Mouse (Mus musculus) forebrain, postnatal 0 days (tissue): ENCODE measurements around the gene Tmem98. TPM values are rescaled to one million over a fixed set of nuclear protein-coding genes. Genes with fewer than 3 reads are reported as not detected.

Experiments used
- ATAC-seq: fragments of 200-750 bp; cut with Nextera tagmentation; 2 replicates; pipeline ENCODE4 v1.8.0; 2017; ENCODE audit warnings: mild to moderate bottlenecking, moderate library complexity
- DNase-seq: peaks from one replicate; pipeline ENCODE4 v3.0.0-alpha.2; 2015
- H3K27ac ChIP-seq: fragments of 300-500 bp; sonication (generic); 2 replicates; pipeline ENCODE4 v1.5.1; 2014; ENCODE audit warnings: low read depth, mild to moderate bottlenecking, antibody characterized with exemption, low read length, moderate library complexity, mixed read lengths
- H3K27me3 ChIP-seq: fragments of 300-500 bp; sonication (generic); 2 replicates; pipeline ENCODE4 v1.6.1; 2014; ENCODE audit warnings: mild to moderate bottlenecking, low read length, mixed read lengths; ENCODE audit not compliant: insufficient read depth
- H3K36me3 ChIP-seq: fragments of 300-500 bp; sonication (generic); 2 replicates; pipeline ENCODE4 v1.6.1; 2014; ENCODE audit warnings: mild to moderate bottlenecking, moderate library complexity; ENCODE audit not compliant: insufficient read depth
- H3K4me1 ChIP-seq: fragments of 300-500 bp; sonication (generic); 2 replicates; pipeline ENCODE4 v1.6.1; 2014; ENCODE audit warnings: antibody characterized with exemption; ENCODE audit not compliant: insufficient read depth
- H3K4me2 ChIP-seq: fragments of 300-500 bp; sonication (generic); 2 replicates; pipeline ENCODE4 v1.6.1; 2014; ENCODE audit warnings: low read depth, mild to moderate bottlenecking, moderate library complexity
- H3K4me3 ChIP-seq: fragments of 300-500 bp; sonication (generic); 2 replicates; pipeline ENCODE4 v1.5.1; 2014; ENCODE audit warnings: low read depth, low read length, mixed read lengths
- H3K9ac ChIP-seq: fragments of 300-500 bp; sonication (generic); 2 replicates; pipeline ENCODE4 v1.6.1; 2014; ENCODE audit warnings: mild to moderate bottlenecking
- H3K9me3 ChIP-seq: fragments of 300-500 bp; sonication (generic); 2 replicates; pipeline ENCODE4 v1.6.1; 2016; ENCODE audit warnings: low read length
- CTCF ChIP-seq: sonication (generic); IDR thresholded peaks from 2 replicates; pipeline ENCODE4 v1.5.1; 2016; ENCODE audit warnings: antibody characterized with exemption, control low read depth, low read depth
- WGBS: fragments of 180-500 bp; shearing (Covaris S2); extraction: QIAGEN DNeasy Blood & Tissue Kit; methylation state at CpG from one replicate; pipeline ENCODE4 v1.1.7; 2014; 5-methylcytosine and 5-hydroxymethylcytosine counted together
- polyA plus RNA-seq: library from polyadenylated mRNA; unstranded; fragments of >200 nt; fragmentation: Nextera tagmentation; extraction: Ambion mirVana; gene quantifications from 2 replicates; pipeline ENCODE4 v1.2.1, GENCODE M21; 2015
- total RNA-seq: library from RNA; depleted of rRNA; stranded (reverse); fragments of >200 nt; gene quantifications from 2 replicates; pipeline ENCODE4 v1.2.3, GENCODE M21; 2014; rRNA removed

The Tmem98 gene
- total RNA-seq (15.7 and 18.3 TPM in 2 replicates), polyA plus RNA-seq (20.5 and 20.8 TPM in 2 replicates)

GRCm38 (mm10) chr11:80809993-80810821, at the start of gene Tmem98:
TSS of gene Tmem98 (plus strand) at chr11:80810175.
- Histone ChIP-seq H3K9ac (peak within 1 kb of the TSS; percentile 53), H3K27ac (no peak within 1 kb of the TSS; the same call in 1 of the 2 replicates), H3K4me2 (peak within 1 kb of the TSS; percentile 96), H3K36me3 (no peaks in the 10 kb centered on the region), H3K4me1 (peaks cover 11% of the 10 kb centered on the region), H3K9me3 (no peaks in the 10 kb centered on the region), H3K27me3 (no peaks in the 10 kb centered on the region), H3K4me3 (peak within 1 kb of the TSS; percentile 50)
- TF ChIP-seq CTCF, result no peak
- 1% methylated on average over 54 of the region's 54 CpGs for WGBS
- ATAC-seq (peak; percentile 77), DNase-seq (peak; percentile 31)

GRCm38 (mm10) chr11:80761285-80761974, 48.5 kb upstream of the Tmem98 start:
- Histone ChIP-seq H3K36me3 (no peaks in the 10 kb centered on the region), H3K4me3 (no peak overlapping the region), H3K9me3 (no peaks in the 10 kb centered on the region), H3K9ac (no peak overlapping the region), H3K27ac (no peak overlapping the region), H3K4me2 (no peak overlapping the region), H3K4me1 (no peaks in the 10 kb centered on the region), H3K27me3 (no peaks in the 10 kb centered on the region)
- WGBS, result 72% methylated on average over 3 of the region's 3 CpGs
- DNase-seq (no peak), ATAC-seq (no peak)
- no peak for TF ChIP-seq CTCF

DNA sequence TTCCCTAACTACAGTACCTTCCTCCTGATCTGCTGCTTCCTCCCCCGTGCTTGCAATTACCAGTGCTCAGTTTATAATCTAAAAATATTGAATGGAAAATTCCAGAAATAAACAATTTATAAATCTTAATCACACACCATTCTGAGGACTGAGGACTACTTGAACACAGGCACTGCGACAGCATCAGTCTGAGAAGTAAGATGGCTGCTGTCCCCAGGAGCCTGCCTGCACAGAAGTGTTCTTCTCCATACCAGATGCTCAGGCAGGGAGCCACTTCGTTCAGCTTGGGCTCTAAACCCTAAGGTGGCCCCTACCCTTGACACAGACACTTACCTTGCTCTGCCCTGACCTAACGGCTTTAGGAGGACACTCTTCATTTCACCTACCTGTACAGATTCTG, 47.9 kb upstream of the Tmem98 start:
- no peak overlapping the region for H3K9ac ChIP-seq
- no peaks in the 10 kb centered on the region for H3K27me3 ChIP-seq
- no peak for DNase-seq
- H3K4me1 ChIP-seq, result no peaks in the 10 kb centered on the region
- no peak for ATAC-seq
- 82% methylated on average over 4 of the region's 4 CpGs for WGBS
- no peaks in the 10 kb centered on the region for H3K36me3 ChIP-seq
- H3K27ac ChIP-seq, result no peak overlapping the region
- no peak overlapping the region for H3K4me3 ChIP-seq
- no peaks in the 10 kb centered on the region for H3K9me3 ChIP-seq
- no peak overlapping the region for H3K4me2 ChIP-seq
- TF ChIP-seq CTCF, result no peak

- H3K36me3 ChIP-seq, result no peaks in the 10 kb centered on the region
- ATAC-seq, result no peak
- no peaks in the 10 kb centered on the region for H3K4me1 ChIP-seq
- H3K9me3 ChIP-seq, result no peaks in the 10 kb centered on the region
- H3K4me2 ChIP-seq, result no peak overlapping the region
- WGBS, result 90% methylated on average over 4 of the region's 4 CpGs
- H3K27ac ChIP-seq, result no peak overlapping the region
- no peak for TF ChIP-seq CTCF
- no peak overlapping the region for H3K9ac ChIP-seq
- no peaks in the 10 kb centered on the region for H3K27me3 ChIP-seq
- DNase-seq, result no peak
- no peak overlapping the region for H3K4me3 ChIP-seq
These were observed 43.9 kb upstream of the Tmem98 start for GRCm38 (mm10) chr11:80766068-80766467.

- H3K9ac ChIP-seq, result no peak overlapping the region
- H3K36me3 ChIP-seq, result no peaks in the 10 kb centered on the region
- H3K27me3 ChIP-seq, result no peaks in the 10 kb centered on the region
- no peak for TF ChIP-seq CTCF
- 82% methylated on average over 6 of the region's 6 CpGs for WGBS
- H3K9me3 ChIP-seq, result no peaks in the 10 kb centered on the region
- H3K27ac ChIP-seq, result no peak overlapping the region
- no peak for ATAC-seq
- H3K4me1 ChIP-seq, result no peaks in the 10 kb centered on the region
- DNase-seq, result no peak
- no peak overlapping the region for H3K4me2 ChIP-seq
- no peak overlapping the region for H3K4me3 ChIP-seq
These were observed 43.3 kb upstream of the Tmem98 start for GRCm38 (mm10) chr11:80766472-80767319.

GRCm38 (mm10) chr11:80767320-80767617, 42.7 kb upstream of the Tmem98 start:
- WGBS, result 68% methylated on average over 3 of the region's 3 CpGs
- DNase-seq, result no peak
- H3K9ac ChIP-seq, result no peak overlapping the region
- no peaks in the 10 kb centered on the region for H3K4me1 ChIP-seq
- no peak for ATAC-seq
- H3K4me2 ChIP-seq, result no peak overlapping the region
- H3K4me3 ChIP-seq, result no peak overlapping the region
- H3K27ac ChIP-seq, result no peak overlapping the region
- no peak for TF ChIP-seq CTCF
- H3K9me3 ChIP-seq, result no peaks in the 10 kb centered on the region
- H3K27me3 ChIP-seq, result no peaks in the 10 kb centered on the region
- no peaks in the 10 kb centered on the region for H3K36me3 ChIP-seq
